ENCODE assay signal across 8 mouse cellular contexts in genomic region chr14:72982981-72983436, GRCm38 (mm10).
DNase-seq lines count a peak whose midpoint lies in the region; ATAC-seq and TF ChIP-seq lines count a peak whose summit lies in the region.

No protein-coding gene starts in this region.

- H3K27me3 ChIP-seq in heart, adult 2 months (ENCODE audit: control insufficient read depth, insufficient read depth, low read length) = no peaks in the 10 kb centered on the region
- no peaks in the 10 kb centered on the region for H3K27me3 ChIP-seq in embryonic facial prominence, embryonic 12.5 days
- no peaks in the 10 kb centered on the region for H3K27me3 ChIP-seq in hindbrain, embryonic 14.5 days (ENCODE audit: control insufficient read depth, insufficient read depth, low read length)
- H3K27me3 ChIP-seq in midbrain, embryonic 16.5 days (ENCODE audit: control insufficient read depth, insufficient read depth, low read depth, low read length) = no peaks in the 10 kb centered on the region

- peak overlapping the region; percentile 10; the same call in 1 of the 2 replicates for H3K4me2 ChIP-seq in embryonic facial prominence, embryonic 12.5 days (replicated peaks)
- peak overlapping the region; percentile 50 for H3K4me2 ChIP-seq in hindbrain, embryonic 14.5 days (replicated peaks)
- peak overlapping the region; percentile 58 for H3K4me2 ChIP-seq in midbrain, embryonic 16.5 days (ENCODE audit: low read length)

- TF ChIP-seq CTCF in heart, adult 2 months (IDR thresholded peaks at IDR 0.05) = no peak

- H3K4me3 ChIP-seq in heart, adult 2 months = peak overlapping the region; percentile 15
- H3K4me3 ChIP-seq in embryonic facial prominence, embryonic 12.5 days = no peak overlapping the region
- peak overlapping the region; percentile 21 for H3K4me3 ChIP-seq in hindbrain, embryonic 14.5 days (replicated peaks; ENCODE audit: low read length)
- H3K4me3 ChIP-seq in midbrain, embryonic 16.5 days (ENCODE audit: low read depth, low read length) = peak overlapping the region; percentile 24; the same call in 1 of the 2 replicates

- intact Hi-C loops in heart, adult 2 months (cut with DNase I) = loop anchor here (1.0 to 5.0 kb wide), 2 partner anchors 274 to 406 kb away; no protein-coding TSS in a partner anchor

- DNase-seq in heart, adult 2 months = no peak
- DNase-seq in heart, postnatal 4 days = no peak
- peak; percentile 74 for DNase-seq in 3T3-L1 (ENCODE audit: low read depth, low spot score)
- peak; percentile 31 for DNase-seq in hindbrain, embryonic 14.5 days (ENCODE audit: low spot score)
- no peak for DNase-seq in yolk sac, embryonic 10.5 days (ENCODE audit: low spot score)
- no peak for DNase-seq in gastrocnemius, postnatal 4 days (ENCODE audit: low spot score in 2 of 2)

- no peak overlapping the region for H3K9ac ChIP-seq in heart, adult 2 months (ENCODE audit: low read depth, low read length)
- H3K9ac ChIP-seq in embryonic facial prominence, embryonic 12.5 days = no peak overlapping the region
- H3K9ac ChIP-seq in hindbrain, embryonic 14.5 days = peak overlapping the region; percentile 46
- H3K9ac ChIP-seq in midbrain, embryonic 16.5 days (ENCODE audit: low read depth, low read length) = peak overlapping the region; percentile 0; the same call in 1 of the 2 replicates

- H3K27ac ChIP-seq in heart, adult 2 months = peak overlapping the region; percentile 59
- H3K27ac ChIP-seq in embryonic facial prominence, embryonic 12.5 days = no peak overlapping the region
- peak overlapping the region; percentile 72 for H3K27ac ChIP-seq in hindbrain, embryonic 14.5 days
- H3K27ac ChIP-seq in midbrain, embryonic 16.5 days (ENCODE audit: low read length) = peak overlapping the region; percentile 65; the same call in 1 of the 2 replicates

- no peaks in the 10 kb centered on the region for H3K9me3 ChIP-seq in embryonic facial prominence, embryonic 12.5 days
- no peaks in the 10 kb centered on the region for H3K9me3 ChIP-seq in hindbrain, embryonic 14.5 days (ENCODE audit: control insufficient read depth, low read length)
- H3K9me3 ChIP-seq in midbrain, embryonic 16.5 days (replicated peaks; ENCODE audit: control insufficient read depth, low read length, poor library complexity, severe bottlenecking) = no peaks in the 10 kb centered on the region

- TF ChIP-seq POLR2A in heart, adult 2 months (IDR thresholded peaks at IDR 0.05; ENCODE audit: insufficient read depth, low read depth, low read length) = no peak

- no peak for ATAC-seq in embryonic facial prominence, embryonic 12.5 days (ENCODE audit: insufficient number of reproducible peaks, insufficient read depth, low FRiP score, low TSS enrichment)
- ATAC-seq in hindbrain, embryonic 14.5 days (ENCODE audit: low FRiP score) = peak; percentile 73
- peak; percentile 71 for ATAC-seq in midbrain, embryonic 16.5 days

- no peaks in the 10 kb centered on the region for H3K79me2 ChIP-seq in heart, adult 2 months (replicated peaks; ENCODE audit: control insufficient read depth, insufficient read depth, low read length)

- no peaks in the 10 kb centered on the region for H3K36me3 ChIP-seq in heart, adult 2 months (ENCODE audit: control insufficient read depth, insufficient read depth, low read length)
- H3K36me3 ChIP-seq in embryonic facial prominence, embryonic 12.5 days = no peaks in the 10 kb centered on the region
- H3K36me3 ChIP-seq in hindbrain, embryonic 14.5 days (replicated peaks; ENCODE audit: control insufficient read depth, insufficient read depth) = no peaks in the 10 kb centered on the region
- no peaks in the 10 kb centered on the region for H3K36me3 ChIP-seq in midbrain, embryonic 16.5 days (ENCODE audit: control insufficient read depth, insufficient read depth, low read length)

- 50% methylated on average over 12 of the region's 12 CpGs for WGBS in heart, adult 2 months
- WGBS in embryonic facial prominence, embryonic 12.5 days = 80% methylated on average over 12 of the region's 12 CpGs
- 41% methylated on average over 12 of the region's 12 CpGs for WGBS in hindbrain, embryonic 14.5 days
- WGBS in midbrain, embryonic 16.5 days = 49% methylated on average over 12 of the region's 12 CpGs

- TF ChIP-seq EP300 in heart, adult 2 months (IDR thresholded peaks at IDR 0.05; ENCODE audit: insufficient read depth, low read depth, low read length) = no peak

- peaks cover 3% of the 10 kb centered on the region for H3K4me1 ChIP-seq in heart, adult 2 months (ENCODE audit: control insufficient read depth, insufficient read depth, low read length)
- H3K4me1 ChIP-seq in embryonic facial prominence, embryonic 12.5 days = no peaks in the 10 kb centered on the region
- peaks cover 9% of the 10 kb centered on the region for H3K4me1 ChIP-seq in hindbrain, embryonic 14.5 days (replicated peaks; ENCODE audit: control insufficient read depth, insufficient read depth, low read length)
- H3K4me1 ChIP-seq in midbrain, embryonic 16.5 days (ENCODE audit: control insufficient read depth, insufficient read depth, low read length) = peaks cover 4% of the 10 kb centered on the region; the same call in 1 of the 2 replicates

Comparison
In these comparisons a context has a peak if more than half of its experiments do, and no peak if none do; other contexts are left out.
1. DNase-seq: peak in 3T3-L1 (single experiment) and hindbrain, embryonic 14.5 days (single experiment); none in heart, adult 2 months (0 of 2), heart, postnatal 4 days (single experiment), yolk sac, embryonic 10.5 days (single experiment) and gastrocnemius, postnatal 4 days (0 of 2).
2. H3K9ac ChIP-seq: peak in hindbrain, embryonic 14.5 days (single experiment) and midbrain, embryonic 16.5 days (single experiment); none in heart, adult 2 months (single experiment) and embryonic facial prominence, embryonic 12.5 days (single experiment).
3. Peak in every context shown above with its lines, with median percentiles within 50 percentile points of each other: H3K4me2 ChIP-seq.